Mouse (Mus musculus) midbrain, embryonic 15.5 days (tissue): ENCODE results near the gene Gm10203. TPM values are rescaled to one million over a fixed set of nuclear protein-coding genes. Genes with fewer than 3 reads are reported as not detected.

Experiments used
- ATAC-seq: fragments of 200-750 bp; cut with Nextera tagmentation; replicated peaks from 2 replicates; pipeline ENCODE4 v1.8.0; 2017; ENCODE audit warnings: moderate TSS enrichment
- H3K27ac ChIP-seq: fragments of 300-500 bp; sonication (generic); 2 replicates; pipeline ENCODE4 v1.5.1; 2015; ENCODE audit warnings: mild to moderate bottlenecking, inconsistent platforms
- H3K27me3 ChIP-seq: fragments of 300-500 bp; sonication (generic); replicated peaks from 2 replicates; pipeline ENCODE4 v1.6.1; 2015; ENCODE audit warnings: inconsistent platforms
- H3K36me3 ChIP-seq: fragments of 300-500 bp; sonication (generic); replicated peaks from 2 replicates; pipeline ENCODE4 v1.6.1; 2015; ENCODE audit warnings: inconsistent platforms
- H3K4me1 ChIP-seq: fragments of 300-500 bp; sonication (generic); 2 replicates; pipeline ENCODE4 v1.6.1; 2015; ENCODE audit warnings: inconsistent platforms
- H3K4me2 ChIP-seq: fragments of 300-500 bp; sonication (generic); 2 replicates; pipeline ENCODE4 v1.6.1; 2015; ENCODE audit warnings: inconsistent platforms, mild to moderate bottlenecking, moderate library complexity
- H3K4me3 ChIP-seq: fragments of 300-500 bp; sonication (generic); 2 replicates; pipeline ENCODE4 v1.5.1; 2015; ENCODE audit warnings: mild to moderate bottlenecking, inconsistent platforms
- H3K9ac ChIP-seq: fragments of 300-500 bp; sonication (generic); 2 replicates; pipeline ENCODE4 v1.6.1; 2015; ENCODE audit warnings: mild to moderate bottlenecking, inconsistent platforms
- H3K9me3 ChIP-seq: fragments of 300-500 bp; sonication (generic); 2 replicates; pipeline ENCODE4 v1.6.1; 2016; ENCODE audit warnings: inconsistent platforms
- WGBS: fragments of 180-500 bp; shearing (Covaris S2); methylation state at CpG from one replicate; pipeline ENCODE4 v1.1.7; 2015; ENCODE audit warnings: mixed read lengths; 5-methylcytosine and 5-hydroxymethylcytosine counted together
- polyA plus RNA-seq: library from polyadenylated mRNA; unstranded; fragments of >200 nt; fragmentation: Nextera tagmentation; extraction: Ambion mirVana; gene quantifications from 2 replicates; pipeline ENCODE4 v1.2.1, GENCODE M21; 2015

Gene Gm10203
- polyA plus RNA-seq, 1 experiment from 2014 or later = not detected

DNA sequence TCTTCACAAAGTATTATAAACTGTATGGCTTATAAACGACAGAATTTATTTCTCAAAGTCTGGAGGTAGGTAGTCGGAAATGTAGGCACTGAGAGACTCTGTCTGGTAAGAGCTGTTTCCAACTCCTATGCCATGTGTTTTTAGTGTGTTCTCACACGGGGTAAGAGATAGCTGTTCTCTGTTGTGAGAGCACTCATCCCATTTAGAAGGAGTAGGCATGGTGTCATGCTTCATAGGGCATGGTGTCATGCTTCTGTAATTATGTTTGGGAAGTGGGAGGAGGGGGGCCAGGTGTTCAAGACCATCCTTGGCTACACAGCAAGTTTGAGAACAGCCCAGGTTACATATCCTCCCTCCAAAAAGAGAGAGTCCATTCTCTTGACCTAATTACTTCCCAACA, 22.4 kb upstream of the Gm10203 start:
- Histone ChIP-seq H3K27me3 (no peaks in the 10 kb centered on the region), H3K36me3 (no peaks in the 10 kb centered on the region), H3K9ac (no peak overlapping the region), H3K4me3 (no peak overlapping the region), H3K4me1 (no peaks in the 10 kb centered on the region), H3K4me2 (no peak overlapping the region), H3K27ac (no peak overlapping the region), H3K9me3 (no peaks in the 10 kb centered on the region)
- WGBS = 79% methylated on average over 3 of the region's 3 CpGs
- ATAC-seq = no peak

DNA sequence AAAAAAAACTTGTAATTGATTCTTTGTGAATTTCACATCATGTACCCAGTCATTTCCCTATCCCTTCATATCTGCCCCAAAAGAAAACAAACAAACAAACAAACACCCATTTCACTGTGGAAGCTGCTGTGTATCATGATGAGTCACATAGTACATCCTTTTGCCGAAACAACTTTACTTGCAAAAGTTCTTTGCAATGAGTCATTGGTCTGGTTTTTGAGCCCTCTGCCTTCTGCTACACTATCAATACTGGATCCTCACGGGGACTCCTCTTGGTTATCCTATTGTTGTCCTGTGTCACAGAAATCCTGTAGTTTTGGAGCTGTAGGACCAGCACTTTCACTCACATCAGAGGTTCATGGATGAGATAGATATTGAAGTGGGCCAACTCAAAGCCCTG, 21.1 kb upstream of the Gm10203 start:
- no peak overlapping the region for H3K4me2 ChIP-seq
- no peaks in the 10 kb centered on the region for H3K36me3 ChIP-seq
- H3K4me3 ChIP-seq = no peak overlapping the region
- no peak overlapping the region for H3K9ac ChIP-seq
- WGBS = 79% methylated on average over 2 of the region's 2 CpGs
- H3K9me3 ChIP-seq = no peaks in the 10 kb centered on the region
- H3K27me3 ChIP-seq = no peaks in the 10 kb centered on the region
- no peak for ATAC-seq
- no peaks in the 10 kb centered on the region for H3K4me1 ChIP-seq
- no peak overlapping the region for H3K27ac ChIP-seq

GRCm38 (mm10) chr6:149116992-149117391, 13.0 kb upstream of the Gm10203 start:
- ATAC-seq = no peak
- Histone ChIP-seq H3K27ac (no peak overlapping the region), H3K4me2 (no peak overlapping the region), H3K36me3 (no peaks in the 10 kb centered on the region), H3K4me1 (no peaks in the 10 kb centered on the region), H3K9ac (no peak overlapping the region), H3K9me3 (no peaks in the 10 kb centered on the region), H3K27me3 (no peaks in the 10 kb centered on the region), H3K4me3 (no peak overlapping the region)

DNA sequence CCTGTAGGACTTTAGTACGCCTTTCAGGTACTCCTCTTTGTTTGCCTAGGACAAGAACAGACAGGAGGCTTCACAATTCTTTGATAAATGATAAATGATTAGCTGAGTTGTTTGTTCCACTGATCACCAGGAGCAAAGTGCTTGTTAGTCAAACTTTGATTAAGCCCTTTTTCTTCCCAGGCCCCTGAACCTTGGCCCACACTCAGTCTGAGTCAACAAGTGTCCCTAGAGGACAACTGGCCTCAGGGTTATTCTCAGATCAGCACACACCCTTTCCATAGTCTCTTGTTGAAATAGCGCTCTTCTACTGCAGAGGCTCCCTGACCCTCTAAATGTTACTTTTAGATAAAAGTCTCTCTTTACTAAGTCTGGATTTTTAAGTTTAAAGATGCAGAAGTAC, 11.0 kb upstream of the Gm10203 start:
- Histone ChIP-seq H3K27ac (no peak overlapping the region), H3K36me3 (no peaks in the 10 kb centered on the region), H3K4me2 (no peak overlapping the region), H3K4me3 (no peak overlapping the region), H3K9ac (no peak overlapping the region), H3K9me3 (no peaks in the 10 kb centered on the region), H3K4me1 (no peaks in the 10 kb centered on the region), H3K27me3 (no peaks in the 10 kb centered on the region)
- ATAC-seq = no peak
- WGBS = 74% methylated on average over 2 of the region's 2 CpGs

DNA sequence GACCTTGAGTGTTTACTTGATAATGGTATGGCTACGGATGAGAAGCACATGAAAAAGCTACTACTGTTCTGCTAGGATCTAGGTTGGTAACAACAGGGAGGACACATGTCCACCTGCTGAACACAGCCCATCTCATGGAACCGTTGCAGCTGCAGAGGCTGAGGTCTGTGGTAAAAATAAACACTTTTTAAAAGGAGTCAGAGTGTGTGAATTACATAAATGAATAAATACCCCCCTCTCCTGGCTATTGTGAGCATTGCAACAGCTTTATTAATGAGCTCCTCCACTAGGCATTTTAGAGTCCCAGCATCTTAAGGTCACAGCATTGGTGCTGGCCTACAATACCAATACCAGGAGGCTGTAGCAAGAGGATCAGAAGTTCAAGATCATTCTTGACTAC, 10.1 kb upstream of the Gm10203 start:
- Histone ChIP-seq H3K9ac (no peak overlapping the region), H3K36me3 (no peaks in the 10 kb centered on the region), H3K27ac (no peak overlapping the region), H3K4me1 (no peaks in the 10 kb centered on the region), H3K9me3 (no peaks in the 10 kb centered on the region), H3K4me2 (no peak overlapping the region), H3K4me3 (no peak overlapping the region), H3K27me3 (no peaks in the 10 kb centered on the region)
- peak; percentile 75 for ATAC-seq
- WGBS = 41% methylated on average over 2 of the region's 2 CpGs

GRCm38 (mm10) chr6:149123042-149123441, 6.9 kb upstream of the Gm10203 start:
- Histone ChIP-seq H3K36me3 (no peaks in the 10 kb centered on the region), H3K4me1 (no peaks in the 10 kb centered on the region), H3K4me2 (no peak overlapping the region), H3K4me3 (no peak overlapping the region), H3K27me3 (no peaks in the 10 kb centered on the region), H3K9ac (no peak overlapping the region), H3K9me3 (no peaks in the 10 kb centered on the region), H3K27ac (no peak overlapping the region)
- no peak for ATAC-seq
- WGBS = 87% methylated on average over 3 of the region's 3 CpGs

DNA sequence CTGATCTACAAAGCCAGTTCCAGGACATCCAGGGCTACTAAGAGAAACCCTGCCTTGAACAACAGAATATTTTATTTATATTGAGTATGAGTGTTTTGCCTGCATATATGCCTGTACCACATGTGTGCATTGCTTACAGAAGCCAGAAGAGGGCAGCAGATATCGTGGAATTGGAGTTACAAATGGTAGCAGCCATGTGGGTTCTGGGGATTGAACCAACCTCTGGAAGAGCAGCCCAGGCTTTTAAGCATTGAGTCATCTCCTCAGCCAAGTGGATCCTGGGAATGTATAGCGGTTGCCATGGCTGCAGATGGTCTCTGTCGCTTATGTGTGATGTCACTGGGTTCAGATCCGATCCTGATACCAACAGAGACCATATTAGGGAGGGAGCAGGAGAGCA, 3.3 kb upstream of the Gm10203 start:
- Histone ChIP-seq H3K9ac (no peak overlapping the region), H3K36me3 (no peaks in the 10 kb centered on the region), H3K27ac (no peak overlapping the region), H3K4me3 (no peak overlapping the region), H3K9me3 (no peaks in the 10 kb centered on the region), H3K4me1 (no peaks in the 10 kb centered on the region), H3K27me3 (no peaks in the 10 kb centered on the region), H3K4me2 (no peak overlapping the region)
- ATAC-seq = no peak
- 65% methylated on average over 4 of the region's 4 CpGs for whole genome bisulfite sequencing

DNA sequence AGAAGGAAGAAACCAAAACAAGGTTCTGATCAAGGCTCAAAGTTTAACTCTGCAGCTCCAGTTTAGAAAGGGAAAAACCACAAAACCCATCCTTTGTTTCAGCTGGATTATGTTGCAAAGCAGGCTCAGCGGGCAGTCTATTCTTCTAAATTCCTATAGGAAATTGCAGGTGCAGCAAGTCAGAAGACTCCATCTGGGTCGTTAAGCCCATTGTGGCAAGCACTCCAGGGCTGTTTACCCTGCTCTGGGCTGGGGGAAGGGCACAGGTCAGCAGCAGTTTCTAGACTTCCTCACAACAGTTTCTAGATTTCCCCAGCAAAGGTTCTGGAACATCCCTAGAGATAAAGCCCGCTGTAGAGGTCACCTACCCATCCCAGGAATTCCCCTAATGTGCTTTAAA, 1.1 kb downstream of the Gm10203 start:
- WGBS = 12% methylated on average over 3 of the region's 3 CpGs
- no peak overlapping the region for H3K9ac ChIP-seq
- H3K4me3 ChIP-seq = no peak overlapping the region
- H3K27ac ChIP-seq = no peak overlapping the region
- no peak for ATAC-seq
- no peaks in the 10 kb centered on the region for H3K9me3 ChIP-seq
- no peak overlapping the region for H3K4me2 ChIP-seq
- H3K27me3 ChIP-seq = no peaks in the 10 kb centered on the region
- no peaks in the 10 kb centered on the region for H3K4me1 ChIP-seq
- no peaks in the 10 kb centered on the region for H3K36me3 ChIP-seq

GRCm38 (mm10) chr6:149132311-149133077, 2.5 kb downstream of the Gm10203 start:
- peak; percentile 56; the same call in 1 of the 2 replicates for ATAC-seq
- Histone ChIP-seq H3K4me2 (no peak overlapping the region), H3K9me3 (no peaks in the 10 kb centered on the region), H3K27ac (no peak overlapping the region), H3K4me1 (no peaks in the 10 kb centered on the region), H3K27me3 (no peaks in the 10 kb centered on the region), H3K36me3 (no peaks in the 10 kb centered on the region), H3K9ac (no peak overlapping the region), H3K4me3 (no peak overlapping the region)
- WGBS = 30% methylated on average over 5 of the region's 5 CpGs

DNA sequence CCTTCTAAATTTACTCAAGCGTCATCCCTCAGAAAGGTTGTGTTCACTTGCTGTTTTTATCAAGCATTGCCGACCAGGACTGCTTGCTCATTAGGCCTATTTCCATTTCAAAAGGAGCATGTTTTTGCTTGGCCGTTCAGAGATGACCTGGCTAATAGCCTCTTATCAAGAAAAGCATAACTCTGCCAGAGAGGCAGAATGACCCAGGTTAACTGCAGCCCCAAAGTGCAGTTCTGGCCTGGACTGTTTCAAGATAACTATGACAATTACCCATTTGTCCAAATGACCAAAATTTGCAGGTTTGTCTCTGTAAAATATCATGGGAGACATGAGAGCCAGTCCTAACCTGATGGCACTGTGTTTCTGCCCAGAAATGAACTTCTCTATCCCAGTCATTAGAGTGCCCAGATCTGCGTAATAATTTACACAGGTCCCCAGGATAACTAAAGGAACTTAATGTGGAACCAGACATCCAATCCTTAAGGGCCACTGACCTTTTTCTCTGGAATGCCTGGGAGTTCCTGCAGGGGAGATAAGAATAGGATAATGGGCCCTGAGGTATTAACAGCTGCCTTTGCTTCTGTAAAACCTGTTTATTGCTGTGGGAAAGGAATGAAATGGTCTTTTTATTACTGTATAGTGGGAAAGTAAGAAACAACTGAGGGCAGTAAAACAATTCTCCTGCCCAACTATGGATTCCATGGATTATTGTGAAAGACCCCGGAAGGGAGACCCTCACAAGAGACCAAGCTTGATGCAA, 4.6 kb downstream of the Gm10203 start:
- Histone ChIP-seq H3K36me3 (no peaks in the 10 kb centered on the region), H3K27ac (no peak overlapping the region), H3K4me1 (no peaks in the 10 kb centered on the region), H3K27me3 (no peaks in the 10 kb centered on the region), H3K9me3 (no peaks in the 10 kb centered on the region), H3K4me3 (no peak overlapping the region), H3K4me2 (no peak overlapping the region), H3K9ac (no peak overlapping the region)
- ATAC-seq = no peak
- 28% methylated on average over 5 of the region's 5 CpGs for WGBS

GRCm38 (mm10) chr6:149135631-149136030, 5.7 kb downstream of the Gm10203 start:
- Histone ChIP-seq H3K4me1 (no peaks in the 10 kb centered on the region), H3K9ac (no peak overlapping the region), H3K4me3 (no peak overlapping the region), H3K36me3 (no peaks in the 10 kb centered on the region), H3K4me2 (no peak overlapping the region), H3K27me3 (no peaks in the 10 kb centered on the region), H3K27ac (no peak overlapping the region), H3K9me3 (no peaks in the 10 kb centered on the region)
- 85% methylated on average over 6 of the region's 6 CpGs for WGBS
- no peak for ATAC-seq

DNA sequence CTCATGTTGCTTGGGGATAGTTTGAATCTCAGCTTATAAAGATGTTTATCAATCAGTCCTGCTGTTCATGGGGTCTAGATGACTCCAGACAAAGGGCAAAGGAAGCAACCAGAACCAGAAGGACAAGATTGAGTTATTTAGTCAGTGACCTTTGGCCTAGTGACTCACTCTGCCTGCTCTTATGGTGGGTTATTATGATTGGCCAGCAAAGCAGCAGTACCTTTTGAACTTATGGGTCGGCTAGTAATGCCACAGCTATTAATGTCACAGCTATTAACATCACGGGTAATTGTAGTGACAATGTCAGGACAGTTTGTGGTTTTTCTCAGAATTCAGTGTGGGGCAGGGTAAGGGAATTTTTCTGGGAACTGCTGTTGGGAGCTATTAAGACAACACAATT, 8.0 kb downstream of the Gm10203 start:
- H3K27me3 ChIP-seq = no peaks in the 10 kb centered on the region
- WGBS = 83% methylated on average over 2 of the region's 2 CpGs
- H3K36me3 ChIP-seq = no peaks in the 10 kb centered on the region
- no peak for ATAC-seq
- H3K27ac ChIP-seq = no peak overlapping the region
- H3K4me2 ChIP-seq = no peak overlapping the region
- H3K9ac ChIP-seq = no peak overlapping the region
- 0 out of 2 replicates have a peak, but pooled peaks cover 5% of the 10 kb centered on the region for H3K4me1 ChIP-seq
- no peaks in the 10 kb centered on the region for H3K9me3 ChIP-seq
- H3K4me3 ChIP-seq = no peak overlapping the region

GRCm38 (mm10) chr6:149139011-149139410, 9.0 kb downstream of the Gm10203 start:
- H3K36me3 ChIP-seq = no peaks in the 10 kb centered on the region
- H3K27me3 ChIP-seq = no peaks in the 10 kb centered on the region
- H3K4me1 ChIP-seq = 0 out of 2 replicates have a peak, but pooled peaks cover 5% of the 10 kb centered on the region
- 88% methylated on average over 3 of the region's 3 CpGs for WGBS
- H3K4me2 ChIP-seq = no peak overlapping the region
- no peak for ATAC-seq
- no peak overlapping the region for H3K4me3 ChIP-seq
- no peak overlapping the region for H3K27ac ChIP-seq
- no peak overlapping the region for H3K9ac ChIP-seq
- H3K9me3 ChIP-seq = no peaks in the 10 kb centered on the region
